Mouse (Mus musculus) forebrain, embryonic 10.5 days (tissue): Measurements from ENCODE around the gene Myo9b. TPM values are rescaled to one million over a fixed set of nuclear protein-coding genes. Genes with fewer than 3 reads are reported as not detected.
"Not testable (repeated sequence)": the region's sequence is repeated elsewhere in the genome, so short reads cannot be mapped to it uniquely, and the experiment has no call there.

Source experiments
- DNase-seq: peaks from one replicate; pipeline ENCODE4 v3.0.0-alpha.2; 2017; ENCODE audit warnings: low spot score; ENCODE audit errors: extremely low spot score
- H3K27ac ChIP-seq: fragments of 300-500 bp; sonication (generic); 2 replicates; pipeline ENCODE4 v1.5.1; 2016; ENCODE audit warnings: mild to moderate bottlenecking
- H3K27me3 ChIP-seq: fragments of 300-500 bp; sonication (generic); 2 replicates; pipeline ENCODE4 v1.6.1; 2016; ENCODE audit warnings: mild to moderate bottlenecking; ENCODE audit not compliant: poor library complexity, severe bottlenecking
- H3K36me3 ChIP-seq: fragments of 300-500 bp; sonication (generic); replicated peaks from 2 replicates; pipeline ENCODE4 v1.6.1; 2016; ENCODE audit warnings: mild to moderate bottlenecking, moderate library complexity
- H3K4me1 ChIP-seq: fragments of 300-500 bp; sonication (generic); 2 replicates; pipeline ENCODE4 v1.6.1; 2016
- H3K4me3 ChIP-seq: fragments of 300-500 bp; sonication (generic); 2 replicates; pipeline ENCODE4 v1.5.1; 2016; ENCODE audit warnings: mild to moderate bottlenecking, moderate library complexity
- H3K9me3 ChIP-seq: fragments of 300-500 bp; sonication (generic); 2 replicates; pipeline ENCODE4 v1.6.1; 2016; ENCODE audit warnings: mild to moderate bottlenecking, moderate library complexity
- WGBS: fragments of 180-500 bp; shearing (Covaris S2); methylation state at CpG from one replicate; pipeline ENCODE4 v1.1.7; 2016; 5-methylcytosine and 5-hydroxymethylcytosine counted together
- polyA plus RNA-seq: library from polyadenylated mRNA; unstranded; fragments of >200 nt; fragmentation: Nextera tagmentation; extraction: Ambion mirVana; gene quantifications from 2 replicates; pipeline ENCODE4 v1.2.1, GENCODE M21; 2016

Myo9b gene
- polyA plus RNA-seq, 1 experiment from 2014 or later = 26.0 TPM

DNA sequence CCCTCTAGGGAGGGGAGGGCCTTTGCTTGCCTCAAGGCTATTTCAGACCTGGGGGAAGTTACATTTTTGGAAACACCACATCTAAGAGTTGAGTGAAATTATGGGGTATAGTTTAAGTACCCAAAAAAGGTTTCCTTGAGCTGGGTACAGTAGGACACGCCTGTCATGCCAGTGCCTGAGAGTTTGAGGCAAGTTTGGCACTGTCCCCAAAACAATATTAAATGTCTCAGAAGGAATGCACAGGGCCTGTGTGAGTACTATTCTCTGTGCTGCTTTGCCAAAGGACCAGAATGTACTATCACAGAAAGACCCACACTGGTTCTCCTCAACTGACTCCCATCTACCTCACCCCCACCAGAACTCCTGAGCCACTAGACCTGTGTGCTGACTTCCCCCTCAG, 31.1 kb downstream of the Myo9b start:
- Histone ChIP-seq H3K4me1 (no peaks in the 10 kb centered on the region), H3K36me3 (peaks cover 58% of the 10 kb centered on the region), H3K27me3 (no peaks in the 10 kb centered on the region), H3K27ac (no peak overlapping the region), H3K4me3 (no peak overlapping the region), H3K9me3 (peaks cover 15% of the 10 kb centered on the region)
- 92% methylated on average over 1 of the region's 1 CpGs for WGBS
- DNase-seq = no peak

DNA sequence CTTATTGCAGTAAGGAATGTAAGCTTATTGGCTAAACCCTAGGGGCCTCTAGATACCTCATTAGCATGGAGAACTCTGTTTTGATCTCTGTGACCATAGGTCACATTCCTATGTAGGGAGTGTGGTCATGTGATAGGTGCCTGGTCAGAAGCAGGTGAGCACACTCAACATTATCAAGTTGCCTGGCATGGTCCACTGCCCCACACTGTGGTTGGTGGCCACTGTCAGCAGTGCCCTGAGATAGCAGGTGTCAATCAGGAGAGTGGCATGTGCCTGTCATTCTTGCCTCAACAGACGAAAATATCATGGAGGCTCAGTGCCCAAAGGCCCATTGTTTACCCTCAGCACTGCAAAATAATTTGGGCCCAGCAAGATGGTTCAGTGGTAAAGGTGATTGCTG, 33.5 kb downstream of the Myo9b start:
- Histone ChIP-seq H3K9me3 (peaks cover 15% of the 10 kb centered on the region), H3K27me3 (no peaks in the 10 kb centered on the region), H3K4me3 (no peak overlapping the region), H3K27ac (no peak overlapping the region), H3K36me3 (peaks cover 49% of the 10 kb centered on the region), H3K4me1 (no peaks in the 10 kb centered on the region)
- DNase-seq = no peak
- 89% methylated on average over 1 of the region's 1 CpGs for WGBS

DNA sequence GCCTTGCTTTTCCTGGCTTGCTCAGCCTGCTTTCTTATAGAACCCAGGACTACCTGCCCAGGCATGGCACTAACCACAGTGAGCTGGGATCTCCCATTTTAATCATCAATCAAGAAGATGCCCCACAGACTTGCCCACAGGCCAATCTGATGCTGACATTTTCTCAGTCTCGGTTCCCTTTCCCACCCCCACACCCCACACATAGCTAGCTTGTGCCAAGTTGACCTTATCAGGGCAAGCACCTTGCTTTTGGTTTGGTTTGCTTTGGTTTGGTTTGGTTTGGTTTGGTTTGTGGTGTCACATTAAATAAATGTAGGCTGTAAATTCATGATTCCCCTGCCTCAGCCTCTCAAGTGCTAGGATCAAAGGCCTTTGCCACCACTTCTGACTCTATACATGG, 34.9 kb downstream of the Myo9b start:
- Histone ChIP-seq H3K36me3 (peaks cover 37% of the 10 kb centered on the region), H3K4me3 (no peak overlapping the region), H3K27ac (no peak overlapping the region), H3K4me1 (peaks cover 3% of the 10 kb centered on the region), H3K9me3 (peaks cover 13% of the 10 kb centered on the region), H3K27me3 (no peaks in the 10 kb centered on the region)
- 90% methylated on average over 1 of the region's 1 CpGs for WGBS
- no peak for DNase-seq

DNA sequence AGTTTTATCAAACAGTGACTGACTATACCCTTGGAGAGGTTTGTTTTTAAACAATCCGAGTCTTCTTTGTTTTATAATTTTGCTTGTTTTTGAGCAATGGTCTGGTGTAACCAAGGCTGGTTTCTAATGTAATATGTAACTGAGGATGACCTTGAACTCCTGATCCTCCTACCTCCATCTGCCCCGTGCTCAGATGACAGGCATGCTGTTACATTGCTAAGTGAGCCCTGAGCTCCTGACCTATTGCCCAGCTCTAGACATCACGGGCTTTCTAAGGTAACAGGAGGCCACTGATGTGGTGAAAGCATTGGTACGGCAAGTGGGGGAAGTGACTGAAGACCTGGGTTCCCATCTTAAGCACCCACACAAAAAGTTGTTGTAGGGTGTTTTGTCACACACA, 35.4 kb downstream of the Myo9b start:
- DNase-seq = no peak
- Histone ChIP-seq H3K27me3 (no peaks in the 10 kb centered on the region), H3K36me3 (peaks cover 32% of the 10 kb centered on the region), H3K27ac (no peak overlapping the region), H3K9me3 (peaks cover 7% of the 10 kb centered on the region; the same call in 1 of the 2 replicates), H3K4me1 (peaks cover 8% of the 10 kb centered on the region), H3K4me3 (no peak overlapping the region)
- WGBS = 86% methylated on average over 4 of the region's 4 CpGs

DNA sequence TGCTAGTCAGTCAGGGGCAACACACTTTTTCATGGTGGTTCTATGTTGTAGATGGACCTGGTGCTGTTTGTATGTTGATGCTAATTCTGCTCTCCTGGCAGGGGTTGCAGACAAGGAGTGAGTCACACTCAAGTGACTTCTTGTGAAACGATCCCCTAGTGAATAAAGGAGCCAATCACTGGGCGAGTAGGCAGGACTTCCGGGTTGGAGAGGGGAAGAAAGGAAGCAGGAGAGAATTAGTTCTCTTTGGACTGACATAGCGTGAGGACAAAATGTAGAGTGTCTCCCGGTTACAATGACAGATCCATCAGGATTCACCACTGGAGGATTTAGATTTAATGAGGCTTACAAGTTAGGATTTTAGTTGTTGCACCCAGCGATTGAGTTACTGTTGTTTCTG, 37.9 kb downstream of the Myo9b start:
- Histone ChIP-seq H3K27ac (no peak overlapping the region), H3K36me3 (peaks cover 15% of the 10 kb centered on the region), H3K9me3 (no peaks in the 10 kb centered on the region), H3K27me3 (no peaks in the 10 kb centered on the region), H3K4me3 (no peak overlapping the region), H3K4me1 (peaks cover 14% of the 10 kb centered on the region)
- no peak for DNase-seq
- 89% methylated on average over 6 of the region's 6 CpGs for WGBS

DNA sequence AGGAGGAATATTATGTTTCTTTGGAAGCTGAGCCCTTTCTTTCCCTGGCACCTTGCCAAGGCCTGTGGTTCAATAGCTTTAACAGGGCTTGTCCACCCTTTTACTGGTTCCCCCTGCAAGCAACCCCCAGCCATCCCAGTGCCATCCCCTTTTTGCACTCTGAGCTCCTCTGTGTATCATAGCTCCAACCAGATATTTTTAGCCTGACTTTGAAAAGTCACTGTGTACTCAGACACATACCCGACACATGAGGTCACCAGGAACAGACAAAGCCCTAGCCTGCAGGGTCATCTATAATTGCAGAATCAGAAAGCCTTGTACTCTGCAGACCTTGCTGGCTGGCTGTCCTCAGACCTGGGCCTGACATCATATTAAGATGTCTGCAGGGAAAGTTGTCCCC, 40.2 kb downstream of the Myo9b start:
- peak overlapping the region; percentile 6; the same call in 1 of the 2 replicates for H3K27ac ChIP-seq
- H3K36me3 ChIP-seq = peaks cover 19% of the 10 kb centered on the region
- no peak overlapping the region for H3K4me3 ChIP-seq
- H3K4me1 ChIP-seq = peaks cover 14% of the 10 kb centered on the region
- no peaks in the 10 kb centered on the region for H3K9me3 ChIP-seq
- DNase-seq = no peak
- WGBS = 70% methylated on average over 1 of the region's 1 CpGs
- H3K27me3 ChIP-seq = no peaks in the 10 kb centered on the region

DNA sequence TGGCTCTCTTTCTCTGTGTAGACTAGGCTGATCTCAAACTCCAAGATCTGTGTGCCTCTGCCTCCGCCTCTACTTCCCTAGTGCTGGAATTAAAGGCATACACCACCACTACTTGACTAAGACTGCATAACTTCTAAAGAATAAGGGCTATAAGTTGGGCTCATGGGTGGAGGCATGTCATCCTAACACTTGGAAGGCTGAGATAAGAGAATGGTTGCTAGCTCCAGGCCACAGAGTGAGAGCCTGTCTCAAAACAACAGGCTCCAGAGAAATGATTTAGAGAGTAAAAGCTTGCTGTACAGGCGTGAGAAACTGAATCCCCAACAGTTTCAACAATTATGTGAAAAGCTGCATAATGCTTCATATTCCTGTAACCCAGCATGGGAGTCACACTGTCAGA, 41.4 kb downstream of the Myo9b start:
- Histone ChIP-seq H3K4me3 (no peak overlapping the region), H3K4me1 (peaks cover 14% of the 10 kb centered on the region), H3K9me3 (no peaks in the 10 kb centered on the region), H3K27ac (no peak overlapping the region), H3K27me3 (no peaks in the 10 kb centered on the region), H3K36me3 (peaks cover 25% of the 10 kb centered on the region)
- no peak for DNase-seq
- WGBS = 81% methylated on average over 2 of the region's 2 CpGs

DNA sequence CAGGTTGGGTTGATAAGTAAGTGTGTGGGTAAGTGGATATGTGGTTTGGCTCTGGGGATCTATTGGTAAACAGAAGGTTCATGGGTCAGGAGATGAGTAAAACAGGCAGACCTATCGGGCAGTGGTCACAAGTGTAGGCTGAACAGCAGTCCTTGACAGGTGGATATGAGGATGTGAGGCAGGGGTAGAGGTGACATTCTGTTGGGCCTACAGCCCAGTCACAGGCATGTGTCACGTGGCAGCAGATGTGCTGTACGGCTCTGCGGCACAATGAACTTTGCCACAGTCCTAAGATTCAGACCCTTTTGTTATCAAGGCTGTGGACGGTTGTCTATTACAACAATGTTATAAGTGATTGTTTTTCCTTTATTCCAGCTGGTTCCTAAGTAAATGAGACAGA, 43.5 kb downstream of the Myo9b start:
- Histone ChIP-seq H3K4me3 (no peak overlapping the region), H3K4me1 (peaks cover 14% of the 10 kb centered on the region), H3K36me3 (peaks cover 25% of the 10 kb centered on the region), H3K27ac (no peak overlapping the region), H3K9me3 (no peaks in the 10 kb centered on the region), H3K27me3 (no peaks in the 10 kb centered on the region)
- 95% methylated on average over 5 of the region's 5 CpGs for WGBS
- DNase-seq = no peak

DNA sequence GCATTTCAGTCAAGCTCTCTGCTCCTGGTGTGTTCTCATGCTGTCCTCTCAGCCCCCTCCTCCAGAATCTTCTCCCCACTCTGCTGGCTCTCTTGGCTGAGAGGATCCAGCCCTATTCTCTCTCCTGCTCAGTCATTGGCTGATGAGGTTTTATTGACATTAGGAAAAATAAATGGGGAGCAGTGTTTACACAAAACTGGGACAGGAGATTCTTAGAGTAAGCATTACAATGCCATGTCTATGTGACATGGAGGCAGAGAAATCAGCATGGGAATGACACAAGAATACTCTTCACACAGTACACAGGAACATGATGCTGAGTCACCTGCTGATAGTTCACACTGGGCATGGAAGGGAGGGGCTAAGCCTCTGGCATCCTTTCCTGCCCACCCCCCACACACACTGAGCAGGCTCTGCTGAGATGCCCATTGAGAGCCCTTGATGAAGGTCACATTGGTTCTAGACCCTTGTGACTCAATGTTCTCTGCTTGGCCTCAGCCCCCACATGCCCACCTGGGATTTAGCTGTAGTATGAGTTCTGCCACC, 44.0 kb downstream of the Myo9b start:
- Histone ChIP-seq H3K36me3 (peaks cover 29% of the 10 kb centered on the region), H3K27ac (no peak overlapping the region), H3K4me3 (no peak overlapping the region), H3K4me1 (peaks cover 14% of the 10 kb centered on the region), H3K9me3 (no peaks in the 10 kb centered on the region), H3K27me3 (no peaks in the 10 kb centered on the region)
- DNase-seq = no peak

DNA sequence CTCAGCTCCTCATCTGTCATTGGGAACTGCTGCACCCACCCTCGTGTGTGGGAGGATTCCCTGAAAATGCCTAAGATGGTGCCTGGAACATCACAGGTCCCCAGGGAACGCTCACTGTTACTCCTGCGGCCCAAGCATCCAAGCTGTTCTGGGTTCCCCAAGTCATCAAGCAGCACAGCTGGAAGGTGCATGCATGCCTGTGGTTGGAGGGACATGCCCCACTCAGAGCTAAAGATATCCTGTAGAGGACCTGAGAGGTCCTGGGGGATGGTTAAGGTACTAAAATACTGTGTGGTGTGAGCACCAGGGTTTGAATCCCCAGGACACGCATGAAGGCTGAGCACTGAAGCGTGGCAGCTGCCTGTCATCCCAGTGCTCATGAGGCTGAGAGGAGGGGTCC, 46.1 kb downstream of the Myo9b start:
- not testable (repeated sequence) for H3K4me3 ChIP-seq, H3K27ac ChIP-seq, H3K4me1 ChIP-seq, DNase-seq, H3K9me3 ChIP-seq, H3K27me3 ChIP-seq
- peaks cover 50% of the 10 kb centered on the region for H3K36me3 ChIP-seq
- WGBS = 92% methylated on average over 5 of the region's 5 CpGs

DNA sequence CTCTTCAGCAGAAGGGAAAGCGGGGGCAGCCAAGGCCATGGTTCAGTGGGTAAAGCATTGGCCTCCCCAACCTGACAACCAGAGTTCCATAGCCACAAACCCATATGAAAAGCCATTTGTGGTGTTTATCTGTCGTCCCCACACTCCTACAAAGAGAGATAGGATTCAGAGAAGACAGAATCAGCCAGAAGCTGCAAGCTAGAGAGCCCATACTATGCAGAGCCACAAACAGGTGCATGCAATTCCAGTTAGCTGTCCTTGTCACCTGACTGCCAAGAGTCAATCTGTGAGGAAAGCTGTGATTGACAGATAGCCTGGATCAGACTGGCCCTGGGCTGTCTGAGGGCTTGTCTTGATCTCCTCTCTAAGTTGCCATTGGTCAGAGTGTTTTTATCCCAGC, 47.2 kb downstream of the Myo9b start:
- not testable (repeated sequence) for DNase-seq, H3K9me3 ChIP-seq, H3K4me1 ChIP-seq, H3K27me3 ChIP-seq, H3K4me3 ChIP-seq, H3K27ac ChIP-seq
- H3K36me3 ChIP-seq = peaks cover 60% of the 10 kb centered on the region
- 91% methylated on average over 2 of the region's 2 CpGs for WGBS

DNA sequence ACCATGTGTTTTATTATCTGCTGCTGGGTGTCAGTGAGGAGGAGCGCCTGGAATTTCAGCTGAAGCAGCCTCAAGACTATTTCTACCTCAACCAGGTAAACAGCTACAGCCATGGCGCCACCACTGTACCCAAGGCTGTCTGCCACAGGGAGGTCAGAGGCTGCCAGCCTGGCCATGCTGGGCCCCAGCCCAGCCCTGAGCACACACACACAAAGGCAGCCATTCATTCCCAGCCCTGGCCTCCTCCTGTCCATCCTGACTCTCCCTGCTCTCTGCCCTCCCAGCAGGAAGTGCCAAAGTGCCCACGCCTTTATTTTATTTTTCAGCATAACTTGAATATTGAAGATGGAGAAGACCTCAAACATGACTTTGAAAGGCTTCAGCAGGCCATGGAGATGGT, 50.4 kb downstream of the Myo9b start:
- Histone ChIP-seq H3K27ac (no peak overlapping the region), H3K4me3 (no peak overlapping the region), H3K27me3 (no peaks in the 10 kb centered on the region), H3K4me1 (no peaks in the 10 kb centered on the region), H3K36me3 (peaks cover 75% of the 10 kb centered on the region), H3K9me3 (no peaks in the 10 kb centered on the region)
- DNase-seq = no peak
- 90% methylated on average over 3 of the region's 3 CpGs for WGBS

DNA sequence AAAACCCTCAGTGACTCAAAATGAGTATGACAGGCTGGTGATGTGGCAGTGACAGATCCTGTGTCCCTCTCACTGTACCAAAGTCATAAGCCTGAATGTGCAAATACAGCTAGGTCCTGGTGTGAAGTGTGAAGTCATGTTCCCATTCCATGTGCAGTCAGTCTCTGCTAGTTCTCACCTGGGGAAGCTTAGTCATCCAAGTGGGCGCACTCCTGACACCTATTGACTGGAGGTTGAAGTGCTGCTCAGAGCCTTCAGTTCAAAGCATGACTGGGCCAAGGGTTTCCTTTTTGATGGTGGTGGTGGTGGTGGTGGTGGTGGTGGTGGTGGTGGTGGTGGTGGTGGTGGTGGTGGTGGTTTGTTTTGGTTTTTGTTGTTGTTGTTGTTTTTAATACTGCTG, 52.3 kb downstream of the Myo9b start:
- no peaks in the 10 kb centered on the region for H3K9me3 ChIP-seq
- WGBS = 83% methylated on average over 1 of the region's 1 CpGs
- no peaks in the 10 kb centered on the region for H3K4me1 ChIP-seq
- DNase-seq = no peak
- H3K27me3 ChIP-seq = no peaks in the 10 kb centered on the region
- no peak overlapping the region for H3K27ac ChIP-seq
- H3K36me3 ChIP-seq = peaks cover 87% of the 10 kb centered on the region
- no peak overlapping the region for H3K4me3 ChIP-seq

DNA sequence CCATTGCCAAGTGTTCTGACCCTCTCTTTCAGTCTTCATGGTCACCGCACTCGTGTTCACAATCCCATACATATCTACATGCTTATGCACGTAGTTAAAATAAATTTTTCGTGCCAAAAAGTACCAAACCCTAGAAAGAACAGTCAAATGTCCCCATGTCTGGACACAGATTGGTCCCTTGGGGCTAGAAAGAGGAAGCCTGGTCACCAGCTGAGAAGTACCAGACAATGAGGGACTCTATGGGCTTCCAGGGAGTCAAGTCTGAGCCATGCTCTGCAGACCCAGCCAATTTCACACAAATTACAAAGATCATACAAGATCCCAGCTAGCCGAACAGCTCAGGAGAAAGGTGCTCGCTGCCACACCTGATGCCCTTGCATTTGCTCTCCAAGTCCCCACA, 65.3 kb downstream of the Myo9b start:
- DNase-seq, H3K27me3 ChIP-seq, H3K27ac ChIP-seq, H3K4me3 ChIP-seq, H3K9me3 ChIP-seq, H3K4me1 ChIP-seq: not testable (repeated sequence)
- 95% methylated on average over 6 of the region's 6 CpGs for WGBS
- peaks cover 66% of the 10 kb centered on the region for H3K36me3 ChIP-seq
